Mouse (Mus musculus) liver, embryonic 11.5 days (tissue): Measurements from ENCODE around the gene Cul4a. TPM values are rescaled to one million over a fixed set of nuclear protein-coding genes. Genes with fewer than 3 reads are reported as not detected.

ENCODE experiments used
- ATAC-seq: fragments of 200-750 bp; cut with Nextera tagmentation; replicated peaks from 2 replicates; pipeline ENCODE4 v1.8.0; 2017; ENCODE audit warnings: moderate number of reproducible peaks, mild to moderate bottlenecking, moderate TSS enrichment, moderate library complexity; ENCODE audit not compliant: low FRiP score
- DNase-seq: peaks from one replicate; pipeline ENCODE4 v3.0.0-alpha.2; 2017; ENCODE audit warnings: low spot score
- H3K27ac ChIP-seq: fragments of 300-500 bp; sonication (generic); 2 replicates; pipeline ENCODE4 v1.5.1; 2014; ENCODE audit warnings: mild to moderate bottlenecking, low read depth, low read length, control low read depth
- H3K27me3 ChIP-seq: fragments of 300-500 bp; sonication (generic); replicated peaks from 2 replicates; pipeline ENCODE4 v1.6.1; 2014; ENCODE audit warnings: low read length, mixed read lengths; ENCODE audit not compliant: control insufficient read depth, insufficient read depth
- H3K36me3 ChIP-seq: fragments of 300-500 bp; sonication (generic); 2 replicates; pipeline ENCODE4 v1.6.1; 2014; ENCODE audit warnings: mild to moderate bottlenecking, low read length, moderate library complexity, mixed read lengths; ENCODE audit not compliant: control insufficient read depth, insufficient read depth
- H3K4me1 ChIP-seq: fragments of 300-500 bp; sonication (generic); replicated peaks from 2 replicates; pipeline ENCODE4 v1.6.1; 2014; ENCODE audit warnings: low read length, mixed read lengths; ENCODE audit not compliant: control insufficient read depth, insufficient read depth
- H3K4me2 ChIP-seq: fragments of 300-500 bp; sonication (generic); 2 replicates; pipeline ENCODE4 v1.6.1; 2014; ENCODE audit warnings: mild to moderate bottlenecking, control low read depth, moderate library complexity
- H3K4me3 ChIP-seq: fragments of 300-500 bp; sonication (generic); 2 replicates; pipeline ENCODE4 v1.5.1; 2014; ENCODE audit warnings: low read depth, low read length, control low read depth
- H3K9ac ChIP-seq: fragments of 300-500 bp; sonication (generic); 2 replicates; pipeline ENCODE4 v1.6.1; 2014; ENCODE audit warnings: low read depth, low read length, control low read depth
- H3K9me3 ChIP-seq: fragments of 300-500 bp; sonication (generic); 2 replicates; pipeline ENCODE4 v1.6.1; 2016; ENCODE audit warnings: low read length, inconsistent platforms, mixed read lengths; ENCODE audit not compliant: control insufficient read depth
- WGBS: fragments of 180-500 bp; shearing (Covaris S2); extraction: QIAGEN DNeasy Blood & Tissue Kit; methylation state at CpG from one replicate; pipeline ENCODE4 v1.1.7; 2014; 5-methylcytosine and 5-hydroxymethylcytosine counted together
- polyA plus RNA-seq: library from polyadenylated mRNA; unstranded; fragments of >200 nt; fragmentation: Nextera tagmentation; extraction: Ambion mirVana; gene quantifications from 2 replicates; pipeline ENCODE4 v1.2.1, GENCODE M21; 2014

Cul4a gene
- polyA plus RNA-seq, 1 experiment from 2014 or later: 111 TPM

GRCm38 (mm10) chr8:13160691-13161090, 55.3 kb downstream of the Cul4a start:
- no peaks in the 10 kb centered on the region for H3K9me3 ChIP-seq
- no peak for ATAC-seq
- no peaks in the 10 kb centered on the region for H3K36me3 ChIP-seq
- H3K9ac ChIP-seq: peak overlapping the region; percentile 97
- H3K4me1 ChIP-seq: peaks cover 44% of the 10 kb centered on the region
- no peaks in the 10 kb centered on the region for H3K27me3 ChIP-seq
- 81% methylated on average over 3 of the region's 3 CpGs for WGBS
- H3K4me2 ChIP-seq: peak overlapping the region; percentile 91
- no peak for DNase-seq
- peak overlapping the region; percentile 73 for H3K4me3 ChIP-seq
- H3K27ac ChIP-seq: no peak overlapping the region

- Histone ChIP-seq H3K9ac (no peak overlapping the region), H3K4me3 (no peak overlapping the region), H3K36me3 (0 out of 2 replicates have a peak, but pooled peaks cover 2% of the 10 kb centered on the region), H3K27ac (no peak overlapping the region), H3K4me1 (peaks cover 44% of the 10 kb centered on the region), H3K4me2 (0 out of 2 replicates have a peak overlapping the region, but pooled peaks have one; percentile 23), H3K27me3 (no peaks in the 10 kb centered on the region), H3K9me3 (no peaks in the 10 kb centered on the region)
- DNase-seq (no peak), ATAC-seq (no peak)
- 84% methylated on average over 6 of the region's 6 CpGs for whole genome bisulfite sequencing
Observed at GRCm38 (mm10) chr8:13162098-13162497, 56.7 kb downstream of the Cul4a start.

- ATAC-seq (peak; percentile 75), DNase-seq (no peak)
- Histone ChIP-seq H3K4me3 (no peak overlapping the region), H3K27me3 (no peaks in the 10 kb centered on the region), H3K27ac (0 out of 2 replicates have a peak overlapping the region, but pooled peaks have one; percentile 17), H3K9ac (no peak overlapping the region), H3K4me1 (peaks cover 42% of the 10 kb centered on the region), H3K9me3 (no peaks in the 10 kb centered on the region), H3K4me2 (peak overlapping the region; percentile 46), H3K36me3 (peaks cover 13% of the 10 kb centered on the region)
- 30% methylated on average over 1 of the region's 1 CpGs for WGBS
Observed at GRCm38 (mm10) chr8:13163563-13163962, 58.1 kb downstream of the Cul4a start.

GRCm38 (mm10) chr8:13164361-13164760, 58.9 kb downstream of the Cul4a start:
- 77% methylated on average over 5 of the region's 5 CpGs for WGBS
- H3K27ac ChIP-seq: no peak overlapping the region
- H3K4me3 ChIP-seq: no peak overlapping the region
- no peaks in the 10 kb centered on the region for H3K27me3 ChIP-seq
- H3K9me3 ChIP-seq: no peaks in the 10 kb centered on the region
- ATAC-seq (no peak), DNase-seq (no peak)
- peaks cover 15% of the 10 kb centered on the region for H3K36me3 ChIP-seq
- H3K4me2 ChIP-seq: no peak overlapping the region
- no peak overlapping the region for H3K9ac ChIP-seq
- peaks cover 42% of the 10 kb centered on the region for H3K4me1 ChIP-seq

- Histone ChIP-seq H3K27ac (no peak overlapping the region), H3K9me3 (no peaks in the 10 kb centered on the region), H3K9ac (no peak overlapping the region), H3K36me3 (peaks cover 46% of the 10 kb centered on the region), H3K4me3 (no peak overlapping the region), H3K4me1 (no peaks in the 10 kb centered on the region), H3K27me3 (no peaks in the 10 kb centered on the region), H3K4me2 (no peak overlapping the region)
- WGBS: 48% methylated on average over 1 of the region's 1 CpGs
- ATAC-seq: no peak
- DNase-seq: no peak
Observed at GRCm38 (mm10) chr8:13170510-13170909, 65.1 kb downstream of the Cul4a start.

GRCm38 (mm10) chr8:13174305-13174704, 68.9 kb downstream of the Cul4a start:
- Histone ChIP-seq H3K4me1 (no peaks in the 10 kb centered on the region), H3K4me2 (no peak overlapping the region), H3K36me3 (peaks cover 47% of the 10 kb centered on the region), H3K27ac (no peak overlapping the region), H3K4me3 (no peak overlapping the region), H3K9ac (no peak overlapping the region), H3K27me3 (no peaks in the 10 kb centered on the region), H3K9me3 (no peaks in the 10 kb centered on the region)
- ATAC-seq: no peak
- WGBS: 85% methylated on average over 4 of the region's 4 CpGs
- no peak for DNase-seq

- H3K27me3 ChIP-seq: no peaks in the 10 kb centered on the region
- peaks cover 47% of the 10 kb centered on the region for H3K36me3 ChIP-seq
- H3K9me3 ChIP-seq: no peaks in the 10 kb centered on the region
- H3K9ac ChIP-seq: no peak overlapping the region
- no peaks in the 10 kb centered on the region for H3K4me1 ChIP-seq
- 92% methylated on average over 4 of the region's 4 CpGs for WGBS
- ATAC-seq (no peak), DNase-seq (no peak)
- no peak overlapping the region for H3K4me3 ChIP-seq
- no peak overlapping the region for H3K4me2 ChIP-seq
- H3K27ac ChIP-seq: no peak overlapping the region
Observed at GRCm38 (mm10) chr8:13174811-13175210, 69.4 kb downstream of the Cul4a start.

- no peak overlapping the region for H3K4me3 ChIP-seq
Observed at GRCm38 (mm10) chr8:13175650-13176049, 70.2 kb downstream of the Cul4a start.

GRCm38 (mm10) chr8:13177173-13177852, 71.9 kb downstream of the Cul4a start:
- no peak overlapping the region for H3K27ac ChIP-seq
- no peaks in the 10 kb centered on the region for H3K27me3 ChIP-seq
- no peak overlapping the region for H3K9ac ChIP-seq
- H3K36me3 ChIP-seq: peaks cover 37% of the 10 kb centered on the region
- H3K9me3 ChIP-seq: no peaks in the 10 kb centered on the region
- DNase-seq (no peak), ATAC-seq (no peak)
- WGBS: 89% methylated on average over 7 of the region's 7 CpGs
- H3K4me3 ChIP-seq: no peak overlapping the region
- H3K4me1 ChIP-seq: peaks cover 4% of the 10 kb centered on the region; the same call in 1 of the 2 replicates
- no peak overlapping the region for H3K4me2 ChIP-seq

More at GRCm38 (mm10) chr8:13175650-13176049, 70.2 kb downstream of the Cul4a start:
- Histone ChIP-seq H3K9me3 (no peaks in the 10 kb centered on the region), H3K4me1 (no peaks in the 10 kb centered on the region), H3K4me2 (no peak overlapping the region), H3K9ac (no peak overlapping the region), H3K27me3 (no peaks in the 10 kb centered on the region), H3K27ac (no peak overlapping the region), H3K36me3 (peaks cover 47% of the 10 kb centered on the region)
- DNase-seq (no peak), ATAC-seq (no peak)
- WGBS: 90% methylated on average over 1 of the region's 1 CpGs
